Mouse (Mus musculus) right cerebral cortex, postnatal 14 days (tissue): ENCODE measurements around the gene Gm20388.

Experiments used
- DNase-seq: peaks from one replicate; pipeline ENCODE4 v3.0.0; 2022

The Gm20388 gene

GRCm38 (mm10) chr8:124317821-124318220, 4407.2 kb downstream of the Gm20388 start:
- no peak for DNase-seq

- no peak for DNase-seq
Measured at GRCm38 (mm10) chr8:124318612-124319315, 4408.1 kb downstream of the Gm20388 start.

- DNase-seq: no peak
Measured at GRCm38 (mm10) chr8:124319316-124319652, 4408.6 kb downstream of the Gm20388 start.

- DNase-seq: no peak
Measured at GRCm38 (mm10) chr8:124321227-124321840, 4410.7 kb downstream of the Gm20388 start.

GRCm38 (mm10) chr8:124323356-124323755, 4412.7 kb downstream of the Gm20388 start:
- peak; percentile 35 for DNase-seq

GRCm38 (mm10) chr8:124328259-124328658, 4417.6 kb downstream of the Gm20388 start:
- DNase-seq: no peak

- no peak for DNase-seq
Measured at GRCm38 (mm10) chr8:124329690-124330089, 4419.0 kb downstream of the Gm20388 start.

- peak; percentile 44 for DNase-seq
Measured at GRCm38 (mm10) chr8:124330433-124330832, 4419.8 kb downstream of the Gm20388 start.

GRCm38 (mm10) chr8:124331094-124331493, 4420.5 kb downstream of the Gm20388 start:
- no peak for DNase-seq

- DNase-seq: no peak
Measured at GRCm38 (mm10) chr8:124331706-124332105, 4421.1 kb downstream of the Gm20388 start.

- no peak for DNase-seq
Measured at GRCm38 (mm10) chr8:124336302-124336701, 4425.7 kb downstream of the Gm20388 start.

GRCm38 (mm10) chr8:124339742-124340141, 4429.1 kb downstream of the Gm20388 start:
- DNase-seq: no peak

GRCm38 (mm10) chr8:124340360-124341068, 4429.9 kb downstream of the Gm20388 start:
- no peak for DNase-seq

GRCm38 (mm10) chr8:124343151-124343550, 4432.5 kb downstream of the Gm20388 start:
- no peak for DNase-seq

- DNase-seq: no peak
Measured at GRCm38 (mm10) chr8:124343991-124344390, 4433.4 kb downstream of the Gm20388 start.

- DNase-seq: no peak
Measured at GRCm38 (mm10) chr8:124345098-124345497, 4434.5 kb downstream of the Gm20388 start.

- peak; percentile 73 for DNase-seq
Measured at GRCm38 (mm10) chr8:124346852-124347523, 4436.3 kb downstream of the Gm20388 start.

- no peak for DNase-seq
Measured at GRCm38 (mm10) chr8:124348087-124348486, 4437.4 kb downstream of the Gm20388 start.

- peak; percentile 86 for DNase-seq
Measured at GRCm38 (mm10) chr8:124349663-124350062, 4439.0 kb downstream of the Gm20388 start.

GRCm38 (mm10) chr8:124351636-124352035, 4441.0 kb downstream of the Gm20388 start:
- no peak for DNase-seq

GRCm38 (mm10) chr8:124360911-124361310, 4450.3 kb downstream of the Gm20388 start:
- DNase-seq: no peak

- DNase-seq: no peak
Measured at GRCm38 (mm10) chr8:124361773-124362427, 4451.3 kb downstream of the Gm20388 start.

GRCm38 (mm10) chr8:124362589-124362988, 4451.9 kb downstream of the Gm20388 start:
- no peak for DNase-seq
